Comparison of ENCODE assay signal across 10 mouse cellular contexts in the genomic region with DNA sequence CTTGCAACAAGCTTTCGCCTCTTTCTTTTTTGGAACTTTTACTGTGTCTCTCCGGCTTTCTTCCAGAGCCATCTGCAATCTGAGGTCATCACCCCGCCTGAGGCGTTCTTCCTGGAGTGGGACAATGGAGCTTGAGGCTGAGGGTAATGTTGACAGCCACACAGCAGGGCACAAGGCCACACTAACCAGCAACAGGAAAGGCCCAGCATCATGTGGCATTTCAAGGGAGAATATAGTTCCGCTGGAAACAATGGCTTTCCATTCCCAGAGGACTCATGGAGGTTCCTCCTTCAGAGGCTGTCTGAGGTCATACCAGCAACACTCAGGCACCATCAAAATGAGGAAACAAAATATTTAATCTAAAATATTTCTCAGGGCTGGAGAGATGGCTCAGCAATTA. TPM values are rescaled to one million over a fixed set of nuclear protein-coding genes. Genes with fewer than 3 reads are reported as not detected.
DNase-seq lines count a peak whose midpoint lies in the region; ATAC-seq and TF ChIP-seq lines count a peak whose summit lies in the region.
"Had no signal": no experiment of that assay in that cellular context is flagged by ENCODE, and none has a peak within 500 bp of the region (broad histone marks: within the 10 kb centered on the region; RNA-seq: fewer than 3 reads in every experiment).

No protein-coding gene starts in this region.

- TF ChIP-seq POLR2A in cortical plate, adult 2 months (IDR thresholded peaks at IDR 0.05; ENCODE audit: extremely low read depth, insufficient read depth, low read length), result no peak

- ATAC-seq in neural tube, embryonic 15.5 days (ENCODE audit: low FRiP score), result no peak

- no peak overlapping the region for H3K9ac ChIP-seq in neural tube, embryonic 15.5 days (replicated peaks)
- H3K9ac ChIP-seq: limb, embryonic 12.5 days had no signal

- no peak for TF ChIP-seq CTCF in layer of hippocampus, adult 2 months (conservative IDR thresholded peaks at IDR 0.05)
- no peak for TF ChIP-seq CTCF in cortical plate, adult 2 months (IDR thresholded peaks at IDR 0.05; ENCODE audit: extremely low read depth, insufficient read depth, low read length)

- 63% methylated on average over 5 of the region's 5 CpGs for WGBS in neural tube, embryonic 15.5 days

- H3K4me3 ChIP-seq in layer of hippocampus, adult 2 months, result no peak overlapping the region
- no peak overlapping the region for H3K4me3 ChIP-seq in cortical plate, adult 2 months (ENCODE audit: insufficient read depth, low read length)
- H3K4me3 ChIP-seq in neural tube, embryonic 15.5 days (replicated peaks), result no peak overlapping the region
- H3K4me3 ChIP-seq: limb, embryonic 12.5 days had no signal

- H3K4me1 ChIP-seq in cortical plate, adult 2 months (ENCODE audit: control insufficient read depth, insufficient read depth, low read length), result peaks cover 13% of the 10 kb centered on the region
- H3K4me1 ChIP-seq in neural tube, embryonic 15.5 days, result peaks cover 10% of the 10 kb centered on the region

- no peak overlapping the region for H3K4me2 ChIP-seq in neural tube, embryonic 15.5 days
- H3K4me2 ChIP-seq: limb, embryonic 12.5 days had no signal

- peaks cover 30% of the 10 kb centered on the region for H3K36me3 ChIP-seq in neural tube, embryonic 15.5 days

- H3K27ac ChIP-seq in layer of hippocampus, adult 2 months, result peak overlapping the region; percentile 86
- peak overlapping the region; percentile 90 for H3K27ac ChIP-seq in cortical plate, adult 2 months (ENCODE audit: insufficient read depth, low read length)
- H3K27ac ChIP-seq in neural tube, embryonic 15.5 days (replicated peaks), result no peak overlapping the region
- H3K27ac ChIP-seq: limb, embryonic 12.5 days had no signal

- DNase-seq in layer of hippocampus, adult 2 months (ENCODE audit: low spot score in 2 of 2), result no peak
- no peak for DNase-seq in layer of hippocampus, adult 11-12 months (ENCODE audit: low spot score)
- DNase-seq in heart, postnatal 4 days, result peak; percentile 46
- DNase-seq in lung, postnatal 25 days (ENCODE audit: low spot score), result peak; percentile 82
- no peak for DNase-seq in layer of hippocampus, adult 9-11 months
- DNase-seq in layer of hippocampus, adult 9-10 months (ENCODE audit: low spot score), result no peak
- DNase-seq: cerebellum, adult 18-20 months had no signal

- H3K9me3 ChIP-seq in neural tube, embryonic 15.5 days (replicated peaks), result no peaks in the 10 kb centered on the region
- H3K9me3 ChIP-seq: limb, embryonic 12.5 days had no signal

- no peaks in the 10 kb centered on the region for H3K27me3 ChIP-seq in neural tube, embryonic 15.5 days (replicated peaks)
- H3K27me3 ChIP-seq: limb, embryonic 12.5 days had no signal

RNA-seq across cellular contexts. Expression of a gene that starts 28.6 kb away (rescaled TPM):
- 10 to 100 TPM; 47.4 to 47.9 TPM for total RNA-seq in layer of hippocampus, adult 2 months (2021)
- 50.0 and 50.2 TPM in 2 replicates for polyA plus RNA-seq in cortical plate, adult 2 months (2012; rRNA removed)
- total RNA-seq in heart, postnatal 4 days (2021), result 10 to 100 TPM in 1 of 2 experiments, 1 to 10 TPM in 1; 9.8 to 12.0 TPM
- polyA plus RNA-seq in neural tube, embryonic 15.5 days (2015; fragmentation: Nextera tagmentation; extraction: Ambion mirVana), result 28.6 and 31.2 TPM in 2 replicates

RNA-seq across cellular contexts. Expression of a gene that starts 39.4 kb away (rescaled TPM):
- total RNA-seq in layer of hippocampus, adult 2 months (2021), result 10 to 100 TPM; 26.2 to 28.5 TPM
- polyA plus RNA-seq in cortical plate, adult 2 months (2012; rRNA removed), result 32.2 and 36.7 TPM in 2 replicates
- total RNA-seq in heart, postnatal 4 days (2021), result 10 to 100 TPM; 16.0 to 16.8 TPM
- 65.9 and 67.7 TPM in 2 replicates for polyA plus RNA-seq in neural tube, embryonic 15.5 days (2015; fragmentation: Nextera tagmentation; extraction: Ambion mirVana)

RNA-seq across cellular contexts. Expression of a gene that starts 45.9 kb away (rescaled TPM):
- total RNA-seq in layer of hippocampus, adult 2 months (2021), result 100 to 1,000 TPM; 162 to 170 TPM
- polyA plus RNA-seq in cortical plate, adult 2 months (2012; rRNA removed), result 107 and 108 TPM in 2 replicates
- 10 to 100 TPM; 33.6 to 34.7 TPM for total RNA-seq in heart, postnatal 4 days (2021)
- 55.7 and 60.1 TPM in 2 replicates for polyA plus RNA-seq in neural tube, embryonic 15.5 days (2015; fragmentation: Nextera tagmentation; extraction: Ambion mirVana)

RNA-seq across cellular contexts. Expression of a gene that starts 48.3 kb away (rescaled TPM):
- total RNA-seq in layer of hippocampus, adult 2 months (2021), result 1 to 10 TPM; 4.8 to 5.0 TPM
- polyA plus RNA-seq in cortical plate, adult 2 months (2012; rRNA removed), result 3.2 and 4.6 TPM in 2 replicates
- total RNA-seq in heart, postnatal 4 days (2021), result 10 to 100 TPM; 70.7 to 78.0 TPM
- polyA plus RNA-seq in neural tube, embryonic 15.5 days (2015; fragmentation: Nextera tagmentation; extraction: Ambion mirVana), result 48.3 and 73.6 TPM in 2 replicates

Comparison
In these comparisons a context has a peak if more than half of its experiments do, and no peak if none do; other contexts are left out.
1. DNase-seq: peak in heart, postnatal 4 days (single experiment) and lung, postnatal 25 days (single experiment); none in layer of hippocampus, adult 2 months (0 of 2), layer of hippocampus, adult 11-12 months (single experiment), layer of hippocampus, adult 9-11 months (single experiment) and layer of hippocampus, adult 9-10 months (single experiment).
2. RNA of a gene that starts 45.9 kb away (total RNA-seq): 162 to 170 TPM in layer of hippocampus, adult 2 months; 33.6 to 34.7 TPM in heart, postnatal 4 days; every median in the first group is over 4 times any median in the second.